Mouse (Mus musculus): ENCODE data around the gene Gm7903.
"Not testable (repeated sequence)": the region's sequence is repeated elsewhere in the genome, so short reads cannot be mapped to it uniquely, and the experiment has no call there.

Gm7903 gene

DNA sequence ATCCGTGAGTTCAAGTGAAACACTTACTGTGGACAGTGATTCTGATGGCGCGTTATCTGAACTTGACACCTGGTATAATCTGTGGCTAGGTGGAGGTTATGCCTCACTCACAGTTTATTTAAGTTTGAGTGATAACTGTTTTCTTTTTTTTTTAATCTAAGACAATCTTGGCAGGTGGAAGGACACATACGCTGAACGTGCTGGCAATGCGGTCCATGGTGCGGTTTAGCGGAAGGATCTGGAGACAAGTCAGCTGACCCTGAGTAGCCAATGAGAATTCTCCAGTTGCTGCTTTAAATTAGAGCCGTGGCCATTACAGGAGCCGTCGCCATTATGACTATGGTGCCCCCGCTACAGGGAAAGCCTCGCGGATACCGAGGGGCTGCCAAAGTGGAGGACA is at the start of gene Gm7903:
TSS of gene Gm7903 (plus strand) at position 301 of the 400 bp plus-strand sequence.
- not testable (repeated sequence) for DNase-seq

DNA sequence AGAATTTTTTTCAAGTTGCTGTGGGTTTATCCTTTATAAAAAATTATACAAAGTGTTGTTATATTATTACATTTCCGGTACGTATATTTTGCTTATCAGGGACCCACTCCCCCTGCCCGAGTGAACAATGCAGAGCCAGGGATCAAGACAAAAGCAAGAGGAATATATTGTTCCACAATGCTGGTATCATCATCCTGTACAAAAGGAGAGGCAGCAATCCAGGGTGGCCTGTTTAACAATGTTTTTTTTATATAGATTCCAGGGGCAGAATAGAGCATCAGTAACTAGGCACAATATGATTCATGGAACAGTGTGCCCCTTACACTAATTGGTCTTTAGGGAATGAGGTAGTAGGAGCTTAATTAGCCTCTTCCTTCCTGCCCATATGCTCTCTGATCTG is 30.1 kb upstream of the Gm7903 start:
- DNase-seq: not testable (repeated sequence)

DNA sequence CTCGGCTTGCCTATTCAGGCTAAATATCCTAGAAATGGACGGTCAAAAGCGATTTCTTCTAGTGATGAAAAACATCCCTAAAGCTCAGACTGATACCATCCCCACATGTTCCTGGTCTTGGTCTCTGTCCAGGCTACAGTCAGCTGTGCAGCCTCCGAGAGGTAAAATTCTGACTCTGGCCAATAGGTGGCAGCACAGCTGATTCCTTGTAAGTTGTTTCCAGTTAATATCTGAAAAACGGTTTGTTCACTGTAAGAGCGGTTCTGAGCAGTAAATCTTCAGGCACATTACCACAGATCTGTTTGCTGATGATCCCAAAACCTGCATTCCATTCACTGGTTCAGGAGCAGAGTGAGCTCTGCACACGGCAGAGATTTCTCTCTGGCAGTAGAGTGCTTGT is 12.4 kb upstream of the Gm7903 start:
- not testable (repeated sequence) for DNase-seq

DNA sequence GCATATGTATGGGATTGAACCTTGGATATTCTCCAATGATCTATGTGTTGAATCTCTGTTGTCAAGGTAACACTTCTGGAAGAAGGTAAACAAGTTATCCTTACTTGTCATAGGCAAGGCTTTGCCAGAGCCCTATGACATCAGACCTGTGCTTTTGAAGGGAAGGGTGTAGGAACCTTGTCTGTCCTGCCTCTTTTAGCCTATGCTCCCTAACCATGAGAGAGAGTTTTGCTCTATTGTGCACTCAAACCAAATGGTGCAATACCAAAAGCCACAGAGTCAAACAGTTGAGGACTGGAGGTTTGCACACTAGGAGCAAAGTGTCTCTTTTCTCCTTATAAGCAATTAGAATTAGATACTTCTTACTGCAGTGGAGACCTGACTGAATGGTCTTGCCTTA is 11.8 kb upstream of the Gm7903 start:
- DNase-seq: not testable (repeated sequence)

DNA sequence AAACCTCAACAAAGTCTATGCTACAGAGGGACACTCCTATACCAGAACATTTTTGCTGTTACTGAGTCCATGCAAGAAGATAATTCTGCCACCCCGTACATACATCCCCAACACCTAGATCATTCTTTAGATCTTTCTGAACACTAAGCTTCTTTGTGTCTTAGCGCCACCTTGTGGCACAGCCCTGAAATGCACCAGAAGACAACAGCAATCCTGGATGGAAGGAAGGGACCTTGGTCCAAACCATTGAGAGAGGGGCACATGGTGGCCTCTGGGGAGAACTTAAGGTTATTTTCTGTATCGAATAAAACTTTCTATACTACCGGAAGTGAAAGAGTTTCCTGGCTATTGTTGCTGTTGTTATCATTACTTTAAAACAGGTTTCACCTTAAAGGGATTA is 11.2 kb upstream of the Gm7903 start:
- not testable (repeated sequence) for DNase-seq

DNA sequence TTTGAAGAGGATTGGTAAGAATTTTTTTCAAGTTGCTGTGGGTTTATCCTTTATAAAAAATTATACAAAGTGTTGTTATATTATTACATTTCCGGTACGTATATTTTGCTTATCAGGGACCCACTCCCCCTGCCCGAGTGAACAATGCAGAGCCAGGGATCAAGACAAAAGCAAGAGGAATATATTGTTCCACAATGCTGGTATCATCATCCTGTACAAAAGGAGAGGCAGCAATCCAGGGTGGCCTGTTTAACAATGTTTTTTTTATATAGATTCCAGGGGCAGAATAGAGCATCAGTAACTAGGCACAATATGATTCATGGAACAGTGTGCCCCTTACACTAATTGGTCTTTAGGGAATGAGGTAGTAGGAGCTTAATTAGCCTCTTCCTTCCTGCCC is 30.5 kb downstream of the Gm7903 start:
- not testable (repeated sequence) for DNase-seq

DNA sequence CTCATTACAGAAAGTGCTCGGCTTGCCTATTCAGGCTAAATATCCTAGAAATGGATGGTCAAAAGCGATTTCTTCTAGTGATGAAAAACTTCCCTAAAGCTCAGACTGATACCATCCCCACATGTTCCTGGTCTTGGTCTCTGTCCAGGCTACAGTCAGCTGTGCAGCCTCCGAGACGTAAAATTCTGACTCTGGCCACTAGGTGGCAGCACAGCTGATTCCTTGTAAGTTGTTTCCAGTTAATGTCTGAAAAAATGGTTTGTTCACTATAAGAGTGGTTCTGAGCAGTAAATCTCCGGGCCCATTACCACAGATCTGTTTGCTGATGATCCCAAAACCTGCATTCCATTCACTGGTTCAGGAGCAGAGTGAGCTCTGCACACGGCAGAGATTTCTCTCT is 48.3 kb downstream of the Gm7903 start:
- not testable (repeated sequence) for DNase-seq

DNA sequence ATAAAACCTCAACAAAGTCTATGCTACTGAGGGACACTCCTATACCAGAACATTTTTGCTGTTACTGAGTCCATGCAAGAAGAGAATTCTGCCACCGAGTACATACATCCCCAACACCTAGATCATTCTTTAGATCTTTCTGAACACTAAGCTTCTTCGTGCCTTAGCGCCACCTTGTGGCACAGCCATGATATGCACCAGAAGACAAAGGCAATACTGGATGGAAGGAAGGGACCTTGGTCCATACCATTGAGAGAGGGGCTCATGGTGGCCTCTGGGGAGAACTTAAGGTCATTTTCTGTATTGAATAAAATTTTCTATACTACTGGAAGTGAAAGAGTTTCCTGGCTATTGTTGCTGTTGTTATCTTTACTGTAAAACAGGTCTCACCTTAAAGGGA is 49.5 kb downstream of the Gm7903 start:
- not testable (repeated sequence) for DNase-seq

Data from layer of hippocampus, adult 9-11 months (tissue).